7 mouse cellular contexts compared by ENCODE assay signal in the genomic region with DNA sequence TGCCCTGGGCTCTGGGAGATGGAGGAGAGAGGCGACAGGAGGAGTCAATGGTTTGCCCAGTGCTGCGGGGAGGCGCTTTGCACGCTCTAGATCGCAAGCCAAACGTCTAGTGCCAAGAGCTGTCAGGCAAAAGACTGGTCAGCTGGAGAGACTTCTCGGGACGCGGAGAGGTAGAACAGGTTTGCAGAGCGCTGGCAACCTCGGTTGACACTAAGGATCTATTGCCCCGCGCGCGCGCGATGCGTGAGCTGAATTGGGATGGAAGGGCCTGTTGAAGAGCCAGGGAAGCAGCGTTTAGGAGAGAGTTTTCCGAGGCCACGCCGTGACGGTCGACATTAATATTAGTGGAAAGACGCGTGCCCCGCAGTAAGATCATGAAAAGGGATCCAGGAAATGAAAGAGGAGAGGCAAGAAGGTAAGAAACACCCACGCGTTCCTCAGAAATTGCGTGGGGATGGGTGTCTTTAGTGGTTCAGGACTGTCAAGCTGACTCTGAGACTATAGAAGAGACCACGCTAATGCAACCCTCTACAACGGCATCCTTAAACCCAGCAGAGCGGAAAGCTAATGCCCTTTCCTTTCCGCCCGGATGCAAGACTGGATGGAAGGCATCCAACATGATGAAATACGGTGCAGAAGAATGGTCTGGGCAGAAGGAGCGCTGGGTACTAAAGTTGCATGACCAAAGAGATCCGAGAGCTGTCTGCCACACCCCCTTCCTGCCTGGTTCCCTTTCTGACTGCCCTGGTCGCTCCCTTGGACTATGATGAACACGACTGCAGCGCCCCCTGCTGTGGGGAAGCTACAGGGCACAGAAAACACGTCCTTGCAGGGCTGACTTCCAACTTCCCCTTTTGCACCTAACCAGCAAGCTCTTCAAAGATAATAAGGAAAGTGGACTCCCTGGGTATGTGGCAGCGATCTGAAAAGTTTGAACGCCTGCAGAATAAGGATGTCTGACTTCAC. TPM values are rescaled to one million over a fixed set of nuclear protein-coding genes. Genes with fewer than 3 reads are reported as not detected.
DNase-seq lines count a peak whose midpoint lies in the region; ATAC-seq lines count a peak whose summit lies in the region.

No protein-coding gene starts in this region.

- under 1% methylated on average over 44 of the region's 44 CpGs for WGBS in intestine, embryonic 16.5 days
- under 1% methylated on average over 44 of the region's 44 CpGs for WGBS in midbrain, embryonic 11.5 days

- peak overlapping the region; percentile 82 for H3K9ac ChIP-seq in intestine, embryonic 16.5 days (ENCODE audit: low read depth, low read length)
- peak overlapping the region; percentile 82 for H3K9ac ChIP-seq in midbrain, embryonic 11.5 days (ENCODE audit: low read length)

- H3K4me1 ChIP-seq in intestine, embryonic 16.5 days (ENCODE audit: control insufficient read depth, insufficient read depth, low read length), result peaks cover 7% of the 10 kb centered on the region
- H3K4me1 ChIP-seq in midbrain, embryonic 11.5 days (ENCODE audit: control insufficient read depth, insufficient read depth, low read length), result peaks cover 15% of the 10 kb centered on the region

- H3K27me3 ChIP-seq in intestine, embryonic 16.5 days (replicated peaks; ENCODE audit: control insufficient read depth, insufficient read depth, low read length), result no peaks in the 10 kb centered on the region
- H3K27me3 ChIP-seq in midbrain, embryonic 11.5 days (ENCODE audit: control insufficient read depth, insufficient read depth, low read length), result no peaks in the 10 kb centered on the region

- no peaks in the 10 kb centered on the region for H3K9me3 ChIP-seq in intestine, embryonic 16.5 days (ENCODE audit: control insufficient read depth, low read length)
- H3K9me3 ChIP-seq in midbrain, embryonic 11.5 days (ENCODE audit: control insufficient read depth, low read length), result no peaks in the 10 kb centered on the region

- intact Hi-C loops in gastrocnemius, postnatal 36 days (cut with DNase I), result no loop called here
- intact Hi-C loops in left cerebral cortex, postnatal 36 days (cut with DNase I), result loop anchor here (5.0 to 10.0 kb wide), 7 partner anchors 93 to 1788 kb away; no protein-coding TSS in a partner anchor

- peak; percentile 76 for ATAC-seq in intestine, embryonic 16.5 days
- peak; percentile 70 for ATAC-seq in midbrain, embryonic 11.5 days (ENCODE audit: low FRiP score)

- H3K36me3 ChIP-seq in intestine, embryonic 16.5 days (ENCODE audit: control insufficient read depth, insufficient read depth, low read length), result no peaks in the 10 kb centered on the region
- no peaks in the 10 kb centered on the region for H3K36me3 ChIP-seq in midbrain, embryonic 11.5 days (ENCODE audit: control insufficient read depth, insufficient read depth, low read length)

- H3K27ac ChIP-seq in intestine, embryonic 16.5 days (ENCODE audit: low read length), result peak overlapping the region; percentile 65
- no peak overlapping the region for H3K27ac ChIP-seq in midbrain, embryonic 11.5 days (ENCODE audit: low read depth, low read length)

- peak overlapping the region; percentile 93 for H3K4me2 ChIP-seq in intestine, embryonic 16.5 days (ENCODE audit: low read depth, low read length)
- peak overlapping the region; percentile 91 for H3K4me2 ChIP-seq in midbrain, embryonic 11.5 days

- DNase-seq in adrenal gland, adult 2 months, result peak; percentile 95
- peak; percentile 92 for DNase-seq in embryo, embryonic 11.5 days (ENCODE audit: low read depth, low spot score)
- peak; percentile 91 for DNase-seq in gastrocnemius, postnatal 36 days
- peak; percentile 87 to 90 for DNase-seq in left cerebral cortex, postnatal 36 days (ENCODE audit: low spot score in 2 of 2)
- peak; percentile 99 for DNase-seq in midbrain, embryonic 11.5 days (ENCODE audit: low spot score, missing footprints)
- DNase-seq in skeletal muscle tissue, adult 2 months (ENCODE audit: low read depth, low spot score), result peak; percentile 80

- H3K4me3 ChIP-seq in intestine, embryonic 16.5 days (ENCODE audit: low read length), result peak overlapping the region; percentile 79
- peak overlapping the region; percentile 46 for H3K4me3 ChIP-seq in midbrain, embryonic 11.5 days (ENCODE audit: low read depth, low read length)

RNA-seq across cellular contexts. Expression of a gene that starts 0.7 kb away (rescaled TPM):
- total RNA-seq in adrenal gland, adult 2 months (2021), result 1 to 10 TPM; 3.3 to 7.4 TPM
- polyA plus RNA-seq in adrenal gland, adult 2 months (2012; rRNA removed), result 0.31 and 0.85 TPM in 2 replicates
- total RNA-seq in gastrocnemius, postnatal 36 days (2021), result 1 to 10 TPM; 1.1 to 1.3 TPM
- 5.4 and 5.8 TPM in 2 replicates for polyA plus RNA-seq in intestine, embryonic 16.5 days (2015; fragmentation: Nextera tagmentation; extraction: Ambion mirVana)
- 10 to 100 TPM in 1 of 2 experiments, 1 to 10 TPM in 1; 9.9 to 12.3 TPM for total RNA-seq in left cerebral cortex, postnatal 36 days (2021)
- polyA plus RNA-seq in midbrain, embryonic 11.5 days (2014; fragmentation: Nextera tagmentation; extraction: Ambion mirVana), result 3.7 and 6.0 TPM in 2 replicates
